Mouse (Mus musculus): ENCODE data around the gene Sept5.

DNA sequence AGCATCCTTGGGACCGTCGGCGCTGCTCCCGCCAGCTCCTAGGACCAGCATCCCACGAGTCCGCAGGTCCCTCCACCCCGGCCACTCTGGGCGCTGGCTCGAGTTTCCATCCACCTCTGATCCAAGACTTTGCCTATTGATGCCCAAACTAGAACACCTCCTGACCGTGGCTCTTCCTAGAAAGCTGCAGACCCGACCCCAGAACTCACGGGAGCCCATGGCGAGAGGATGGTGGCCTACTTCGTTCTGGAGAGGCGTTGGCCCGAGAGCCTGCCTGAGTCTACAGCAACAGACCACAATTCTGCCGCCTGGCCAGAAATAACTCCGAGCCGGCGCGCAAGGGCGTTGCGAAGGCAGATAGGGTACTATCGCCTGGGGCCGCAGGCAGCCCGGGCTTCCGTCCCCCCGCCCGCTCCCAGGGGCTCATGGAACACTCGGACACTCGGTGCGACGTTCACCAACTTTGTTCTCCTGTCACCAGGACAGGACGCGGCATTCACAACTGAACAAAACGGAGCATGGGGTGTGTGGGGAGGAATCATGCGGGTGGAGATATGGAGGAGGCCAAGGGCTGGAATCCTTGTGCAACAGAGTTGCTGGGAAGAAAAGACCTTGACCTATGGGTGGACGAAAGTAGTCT is 8.3 kb downstream of the Sept5 start:
- TF ChIP-seq CTCF (IDR thresholded peaks at IDR 0.05; ENCODE audit: low read depth) = no peak
- TF ChIP-seq EP300 (IDR thresholded peaks at IDR 0.05; ENCODE audit: low read depth) = no peak
